Mouse (Mus musculus) monocyte, adult 2 months (primary cell): ENCODE results near the gene Lrpprc.

Source experiments
- DNase-seq, 2 experiments: peaks; one replicate each; pipeline ENCODE4 v3.0.0; 2022; ENCODE audit warnings: low spot score in 2 of 2, low read depth in 1 of 2

The Lrpprc gene

DNA sequence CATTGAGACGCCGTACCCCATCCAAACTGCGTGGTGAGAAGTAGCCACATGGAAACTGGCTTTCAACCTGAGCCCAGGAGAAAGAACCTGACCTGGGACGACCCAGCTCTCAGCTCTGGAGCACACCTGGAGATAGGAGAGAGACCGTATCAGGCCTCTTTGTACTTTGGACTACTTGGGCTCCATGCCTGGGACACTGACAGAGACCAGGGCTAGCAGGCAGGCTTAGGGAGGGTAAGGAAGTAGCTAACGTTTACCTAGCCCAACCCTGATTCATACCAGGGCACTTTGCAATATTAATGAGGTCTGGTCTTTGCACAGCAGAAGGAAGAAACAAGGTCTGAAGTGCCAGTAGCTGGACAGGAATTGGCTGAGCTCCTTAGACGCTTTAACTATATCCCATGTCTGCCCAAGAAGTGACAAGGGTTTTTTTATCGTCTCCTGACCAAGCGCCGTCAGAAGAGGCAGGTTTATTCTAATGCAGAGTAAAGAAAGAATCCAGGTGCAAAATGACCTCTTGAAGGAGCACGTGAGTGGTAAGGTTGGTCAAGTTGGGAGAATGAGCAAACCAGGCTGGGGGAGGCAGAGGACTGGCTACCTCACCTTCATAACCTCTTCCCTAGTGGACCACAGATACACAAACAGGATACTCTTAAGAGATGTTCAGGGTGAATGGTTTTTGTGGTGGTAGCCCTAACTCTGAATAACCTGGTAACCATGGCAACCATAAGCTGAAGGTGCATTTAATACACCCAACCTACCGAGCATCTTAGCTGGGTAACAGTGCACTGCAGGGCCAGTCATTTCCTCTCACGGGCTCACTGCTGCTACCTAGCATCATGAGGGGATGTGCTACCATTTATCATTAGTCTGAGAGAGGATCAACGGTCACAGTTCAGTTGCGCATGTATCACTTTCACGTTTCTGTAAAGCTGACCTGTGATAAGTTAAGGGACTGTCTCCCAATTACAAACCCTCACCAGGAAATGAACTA is 117.9 kb downstream of the Lrpprc start:
- DNase-seq, result no peak

GRCm38 (mm10) chr17:84667848-84668247 is 122.7 kb downstream of the Lrpprc start:
- DNase-seq, result no peak

DNA sequence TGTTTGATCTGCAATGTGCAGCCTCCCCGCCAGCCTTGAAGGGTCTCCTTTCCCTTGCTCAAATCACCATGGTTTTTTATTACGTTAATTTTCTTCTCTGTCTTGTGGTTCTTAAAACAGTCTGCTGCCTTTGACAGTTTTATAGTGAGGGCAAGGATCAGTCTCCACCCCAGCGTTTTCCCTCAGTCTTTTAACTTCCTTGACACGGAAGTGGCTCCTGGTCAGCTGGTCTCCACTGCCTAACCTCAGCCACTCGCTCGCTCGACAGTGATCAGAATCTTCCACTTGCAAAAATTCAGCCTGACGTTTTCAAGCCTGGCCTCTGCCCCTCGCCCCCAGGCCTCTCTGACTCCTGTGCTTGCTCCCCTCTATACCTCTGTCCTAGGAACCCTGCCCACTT is 124.9 kb downstream of the Lrpprc start:
- DNase-seq, result no peak

DNA sequence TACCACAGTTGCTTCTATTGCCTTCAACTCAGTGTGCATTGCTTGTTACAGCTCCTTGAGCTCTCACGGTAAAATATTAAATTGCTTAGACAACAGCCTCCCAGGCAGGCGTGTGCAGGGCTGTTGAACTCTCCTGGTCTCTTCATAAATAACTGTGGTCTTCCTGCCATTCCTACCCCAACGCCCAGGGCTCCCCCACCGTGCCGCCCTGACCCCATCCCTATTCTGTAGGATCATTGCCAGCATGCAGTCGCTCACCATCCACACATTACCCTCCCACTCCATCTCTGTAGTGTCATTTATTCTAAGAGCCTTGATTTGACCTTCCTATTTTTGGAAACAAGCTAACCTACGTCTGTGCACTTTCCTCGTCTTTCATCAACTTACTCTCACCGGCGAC is 125.5 kb downstream of the Lrpprc start:
- DNase-seq, result no peak

DNA sequence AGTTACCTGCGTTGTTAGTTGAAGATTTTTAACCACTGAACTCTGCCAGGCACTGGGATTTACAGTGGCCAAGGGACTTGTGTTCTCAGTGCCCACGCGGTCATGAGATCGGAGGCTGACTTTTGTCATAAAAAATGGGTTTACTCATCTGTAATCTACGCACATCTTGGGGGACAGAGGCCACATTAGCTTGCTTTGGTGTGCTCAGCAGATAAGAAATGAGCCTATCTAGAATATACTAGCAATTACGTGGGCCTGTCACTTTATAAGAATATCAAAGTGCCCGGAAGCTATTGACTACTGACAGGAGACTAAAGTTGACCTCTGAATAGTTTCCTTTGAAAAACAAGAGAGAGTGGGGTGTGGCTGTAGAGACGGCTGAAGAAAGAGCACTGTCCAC is 131.6 kb downstream of the Lrpprc start:
- no peak for DNase-seq

- DNase-seq, result no peak
Measured at GRCm38 (mm10) chr17:84658195-84658594, 132.4 kb downstream of the Lrpprc start.

DNA sequence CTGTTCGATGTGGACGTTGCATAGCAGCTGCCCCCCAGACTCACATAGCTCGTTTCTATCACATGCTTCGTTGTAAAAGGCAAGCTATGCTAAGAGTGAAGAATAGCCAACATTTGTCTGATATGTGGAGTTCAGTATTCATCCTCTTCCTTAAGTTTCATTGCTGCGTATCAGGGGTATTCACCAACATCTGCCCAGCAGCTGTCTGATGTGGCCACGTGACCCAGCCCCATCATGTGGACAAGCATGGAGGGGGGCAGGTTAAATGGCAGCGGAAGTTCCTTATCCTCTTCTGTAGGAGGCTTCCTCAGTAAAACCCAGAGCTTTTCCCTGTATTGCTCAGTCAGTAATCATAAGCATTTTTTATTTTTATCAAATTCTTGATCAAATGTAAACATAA is 132.8 kb downstream of the Lrpprc start:
- no peak for DNase-seq

GRCm38 (mm10) chr17:84657422-84657732 is 133.2 kb downstream of the Lrpprc start:
- no peak for DNase-seq

DNA sequence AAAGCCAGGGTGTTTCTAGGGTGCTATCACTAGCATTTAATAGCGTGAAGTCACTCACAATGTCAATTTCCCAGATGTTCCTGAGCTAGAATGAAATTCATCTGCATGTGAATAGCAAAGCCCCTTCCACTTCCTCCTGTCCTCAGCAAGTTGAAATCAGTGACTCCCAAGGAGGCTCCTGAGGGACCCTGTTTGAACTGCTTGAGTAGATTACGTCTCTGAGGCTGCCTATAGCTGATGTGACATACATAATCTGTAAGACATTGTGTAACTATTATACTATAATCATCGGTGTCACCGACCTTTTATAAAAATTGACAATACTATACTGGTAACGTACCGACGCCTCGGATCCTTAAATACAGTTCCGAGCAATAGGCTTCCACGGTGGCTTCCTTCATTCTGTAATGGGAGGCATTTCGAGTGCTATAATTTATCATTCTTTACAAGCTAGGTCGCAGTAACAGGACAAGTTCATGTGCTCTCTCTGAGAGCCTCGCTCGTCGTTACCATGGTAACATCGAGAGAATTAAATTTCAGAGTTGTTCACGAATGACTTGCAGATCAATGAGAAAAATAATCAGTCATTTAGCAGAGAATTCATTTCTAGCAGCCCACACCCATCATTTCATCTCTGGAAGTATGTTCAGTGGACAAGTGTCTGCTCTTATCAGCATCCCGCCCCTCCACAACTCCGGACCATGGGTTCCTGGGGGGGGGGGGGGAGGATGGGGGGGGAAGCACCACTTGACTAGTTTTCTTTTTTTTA is 133.8 kb downstream of the Lrpprc start:
- no peak for DNase-seq

DNA sequence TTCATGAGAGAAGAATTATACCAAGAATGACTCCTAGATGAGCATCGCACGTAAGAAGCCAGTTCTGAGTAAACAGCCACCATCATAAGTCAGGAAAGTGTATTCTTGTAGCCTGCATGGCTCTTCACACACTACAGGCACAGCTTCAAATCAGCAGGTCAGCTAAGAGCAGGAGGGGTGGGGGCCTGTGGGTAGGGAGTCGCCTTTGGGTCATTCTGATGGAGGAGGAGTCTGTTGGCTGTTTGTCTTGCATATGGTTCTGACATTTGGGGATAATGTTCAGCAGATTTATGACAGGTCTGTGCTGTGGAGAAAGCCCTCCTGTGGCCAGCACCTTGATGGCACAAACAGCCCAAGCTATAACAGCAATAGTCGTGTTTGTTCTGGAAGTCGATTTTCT is 134.4 kb downstream of the Lrpprc start:
- no peak for DNase-seq
